Mouse (Mus musculus) MEL (cell line): ENCODE data around the gene Zfp821.

Experiments used
- CTCF ChIP-seq, 3 experiments: IDR thresholded peaks in 2 of 3; conservative IDR thresholded peaks in 1 of 3; 2 replicates each; pipeline ENCODE4 v1.5.1; 2011 to 2012; ENCODE audit warnings: low read length in 3 of 3, low read depth in 2 of 3, mild to moderate bottlenecking in 2 of 3, improper control_type of control experiment in 1 of 3, inconsistent platforms in 1 of 3, mixed read lengths in 1 of 3, moderate library complexity in 1 of 3; ENCODE audit not compliant: control insufficient read depth in 1 of 3, insufficient read depth in 1 of 3, poor library complexity in 1 of 3, severe bottlenecking in 1 of 3
- EP300 ChIP-seq, 2 experiments: IDR thresholded peaks; 2 replicates each; pipeline ENCODE4 v1.6.1; 2011; ENCODE audit warnings: improper control_type of control experiment in 2 of 2, low read length in 2 of 2, low read depth in 1 of 2, mild to moderate bottlenecking in 1 of 2
- ETS1 ChIP-seq: IDR thresholded peaks from 2 replicates; pipeline ENCODE4 v1.6.1; 2012; ENCODE audit warnings: low read depth, mild to moderate bottlenecking, inconsistent platforms, low read length, improper control_type of control experiment, moderate library complexity
- GATA1 ChIP-seq: IDR thresholded peaks from 2 replicates; pipeline ENCODE4 v1.6.1; 2011; ENCODE audit warnings: low read depth, low read length, improper control_type of control experiment
- MYB ChIP-seq: IDR thresholded peaks from 2 replicates; pipeline ENCODE4 v1.6.1; 2011; ENCODE audit warnings: mild to moderate bottlenecking, low read depth, low read length, improper control_type of control experiment
- POLR2A ChIP-seq, 2 experiments: IDR thresholded peaks; 2 replicates each; pipeline ENCODE4 v1.6.1; 2011 to 2012; ENCODE audit warnings: low read length in 2 of 2, mild to moderate bottlenecking in 2 of 2, control low read depth in 1 of 2, improper control_type of control experiment in 1 of 2, low read depth in 1 of 2, moderate library complexity in 1 of 2; ENCODE audit not compliant: control insufficient read depth in 1 of 2, insufficient read depth in 1 of 2, poor library complexity in 1 of 2
- RCOR1 ChIP-seq: IDR thresholded peaks from 2 replicates; pipeline ENCODE4 v1.6.1; 2012; ENCODE audit warnings: low read depth, mild to moderate bottlenecking, inconsistent platforms, low read length, improper control_type of control experiment
- USF1 ChIP-seq: IDR thresholded peaks from 2 replicates; pipeline ENCODE4 v1.6.1; 2014; ENCODE audit warnings: low read depth, mild to moderate bottlenecking, inconsistent platforms, low read length, improper control_type of control experiment, moderate library complexity
- ZKSCAN1 ChIP-seq: IDR thresholded peaks from 2 replicates; pipeline ENCODE4 v1.6.1; 2012; ENCODE audit warnings: low read depth, mild to moderate bottlenecking, inconsistent platforms, low read length, improper control_type of control experiment, moderate library complexity
- ZMIZ1 ChIP-seq: IDR thresholded peaks from 2 replicates; pipeline ENCODE4 v1.6.1; 2012; ENCODE audit warnings: low read depth, mild to moderate bottlenecking, inconsistent platforms, low read length, improper control_type of control experiment, moderate library complexity

DNA sequence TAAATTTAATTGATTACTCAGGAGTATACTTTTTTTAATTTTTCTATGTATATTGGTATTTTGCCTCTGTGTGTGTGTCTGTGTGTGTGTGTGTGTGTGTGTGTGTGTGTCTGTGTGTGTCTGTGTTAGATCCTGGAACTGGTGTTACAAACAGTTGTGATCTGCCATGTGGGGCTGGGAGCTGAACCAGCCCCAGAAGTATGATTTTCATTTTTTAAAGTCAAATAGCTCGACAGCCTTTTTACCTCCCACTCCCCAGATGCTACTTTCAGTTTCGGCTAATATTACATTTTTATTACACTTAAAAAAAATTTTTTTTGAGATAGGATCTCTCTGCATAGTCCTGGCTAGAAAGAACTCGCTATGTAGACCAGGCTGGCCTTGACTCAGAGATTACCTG is 43.0 kb upstream of the Zfp821 start:
- TF ChIP-seq CTCF (IDR thresholded peaks at IDR 0.05 in 2 of 3, conservative IDR thresholded peaks at IDR 0.05 in 1 of 3; ENCODE audit: control insufficient read depth in 1 of 3, insufficient read depth in 1 of 3, low read depth in 2 of 3, low read length in 3 of 3, poor library complexity in 1 of 3, severe bottlenecking in 1 of 3) = no peak
- TF ChIP-seq ZKSCAN1 = no peak
- TF ChIP-seq ETS1 = no peak
- no peak for TF ChIP-seq POLR2A (IDR thresholded peaks at IDR 0.05; ENCODE audit: control insufficient read depth in 1 of 2, insufficient read depth in 1 of 2, low read depth in 1 of 2, low read length in 2 of 2, poor library complexity in 1 of 2)
- no peak for TF ChIP-seq GATA1
- no peak for TF ChIP-seq EP300 (IDR thresholded peaks at IDR 0.05; ENCODE audit: low read depth in 1 of 2, low read length in 2 of 2)
- TF ChIP-seq RCOR1 = no peak
- TF ChIP-seq USF1 = no peak
- TF ChIP-seq ZMIZ1 = no peak
- TF ChIP-seq MYB = no peak
